Mouse (Mus musculus) brain, embryonic 14.5 days (tissue): Measurements from ENCODE around the gene Zscan5b. TPM values are rescaled to one million over a fixed set of nuclear protein-coding genes. Genes with fewer than 3 reads are reported as not detected.

ENCODE experiments used
- DNase-seq: peaks from one replicate; pipeline ENCODE4 v3.0.0-alpha.2; 2011; ENCODE audit warnings: low read depth
- CTCF ChIP-seq: fragments of 200-500 bp; IDR thresholded peaks from 2 replicates; pipeline ENCODE4 v1.5.1; 2012; ENCODE audit warnings: inconsistent platforms, mild to moderate bottlenecking, moderate library complexity, borderline replicate concordance; ENCODE audit not compliant: insufficient read depth, insufficient read length; ENCODE audit errors: extremely low read depth
- POLR2A ChIP-seq: fragments of 200-500 bp; IDR thresholded peaks from 2 replicates; pipeline ENCODE4 v1.6.1; 2012; ENCODE audit warnings: mild to moderate bottlenecking, inconsistent platforms, borderline replicate concordance; ENCODE audit not compliant: poor library complexity, insufficient read depth, insufficient read length, severe bottlenecking; ENCODE audit errors: extremely low read depth
- polyA plus RNA-seq: library from polyadenylated mRNA; depleted of rRNA; stranded (reverse); fragments of >200 nt; gene quantifications from 2 replicates; pipeline ENCODE4 v1.2.3, GENCODE M21; 2012; rRNA removed

Gene Zscan5b
- polyA plus RNA-seq, 1 experiment: not detected

DNA sequence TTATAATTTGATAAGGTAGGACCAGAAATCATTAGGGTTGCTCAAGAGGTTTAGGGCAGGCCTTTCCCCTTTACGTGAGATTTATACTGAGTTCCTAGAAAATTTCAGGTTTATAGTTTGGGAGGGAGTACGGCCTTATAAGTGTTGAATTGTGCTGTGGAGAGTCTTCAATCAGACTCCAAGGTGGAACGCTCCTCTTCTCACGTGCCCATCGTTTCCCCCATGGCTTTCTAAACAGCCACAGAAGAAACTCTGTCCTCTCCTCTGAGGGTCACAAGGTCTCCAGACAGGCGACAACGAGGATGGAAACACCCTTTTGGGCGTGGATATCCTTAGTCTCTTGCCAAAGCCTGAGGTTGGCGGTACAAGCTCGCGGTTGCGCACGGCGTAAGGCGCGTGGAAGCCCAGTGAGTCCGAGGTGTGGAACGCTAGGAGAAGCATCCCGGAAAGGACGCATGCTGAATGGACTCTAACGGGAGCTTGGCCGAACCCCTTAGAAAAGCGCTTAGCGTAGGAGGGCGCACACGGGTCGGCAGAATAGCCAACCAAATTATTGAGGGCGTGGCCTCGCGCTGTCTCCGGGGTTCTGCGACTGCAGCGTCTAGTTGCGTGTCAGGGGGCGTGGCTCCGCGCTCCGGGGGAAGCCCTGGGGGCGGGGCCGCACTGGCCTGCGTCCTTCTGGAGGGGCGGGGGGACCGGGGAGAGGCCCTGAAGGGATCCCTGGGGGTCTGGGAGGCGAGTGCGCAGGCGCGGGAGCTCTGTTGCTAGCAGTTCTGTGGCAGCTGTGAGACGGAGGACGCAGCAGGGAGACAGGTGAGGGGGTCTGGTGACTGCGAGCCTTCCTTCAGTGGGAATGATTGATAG is 64.0 kb downstream of the Zscan5b start, which contains the start of gene Zfp667:
Gene Zfp667, plus strand, starts transcription at position 738 of the 864 bp plus-strand sequence.
- peak; percentile 99 for DNase-seq
- no peak for TF ChIP-seq POLR2A
- no peak for TF ChIP-seq CTCF

DNA sequence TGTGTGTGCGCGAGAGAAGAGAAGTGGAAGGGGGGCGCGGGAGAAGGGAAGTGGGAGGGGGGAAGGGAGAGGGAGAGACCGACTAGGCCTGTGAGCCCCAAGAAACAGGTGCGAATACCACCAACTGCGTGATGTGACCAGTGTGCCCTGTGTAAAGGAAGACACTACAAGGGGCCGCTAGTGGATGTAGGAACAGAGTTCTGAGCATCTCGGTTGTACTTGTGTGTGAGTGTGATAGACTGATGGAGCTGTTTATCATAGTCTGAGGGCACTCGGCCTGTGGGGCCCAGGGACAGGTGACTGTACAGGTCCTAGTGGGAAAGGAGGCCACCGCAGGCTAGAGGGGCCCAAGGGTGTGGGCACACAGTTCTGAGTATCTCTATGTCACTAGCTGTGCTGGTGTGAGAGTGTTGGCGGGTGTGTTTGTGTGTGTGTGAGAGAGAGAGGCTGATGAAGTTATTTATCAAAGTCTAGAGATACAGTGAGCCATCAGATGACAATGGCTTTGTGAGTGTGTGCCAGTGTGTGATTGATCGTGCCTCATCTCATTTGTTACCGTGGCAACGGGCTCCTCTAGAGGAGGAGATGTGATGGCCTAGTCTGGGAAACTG is 64.9 kb downstream of the Zscan5b start:
- DNase-seq: peak; percentile 74
- no peak for TF ChIP-seq POLR2A
- no peak for TF ChIP-seq CTCF

Other genes starting within 250 kb of the Zscan5b start
- not detected in 2 replicates for gene Vmn1r65, start 211.3 kb upstream of the Zscan5b start, polyA plus RNA-seq
- gene Nlrp4c, start 177.1 kb upstream of the Zscan5b start, polyA plus RNA-seq: not detected in 2 replicates
- 47.4 and 54.0 TPM in 2 replicates for gene Zfp787, start 66.3 kb upstream of the Zscan5b start, polyA plus RNA-seq
- gene Zfp444, start 50.1 kb upstream of the Zscan5b start, polyA plus RNA-seq: 80.7 and 95.5 TPM in 2 replicates
- not detected in 2 replicates for gene Galp, start 25.2 kb upstream of the Zscan5b start, polyA plus RNA-seq
- gene Epp13, start 30.4 kb downstream of the Zscan5b start, polyA plus RNA-seq: 0.11 TPM in 1 of 2 replicates, not detected in the other
- gene Zfp667, start 64.3 kb downstream of the Zscan5b start, polyA plus RNA-seq: 5.9 and 7.6 TPM in 2 replicates
- gene Zfp583, start 109.0 kb downstream of the Zscan5b start, polyA plus RNA-seq: 9.5 and 9.9 TPM in 2 replicates
- gene Gm3854, start 121.5 kb downstream of the Zscan5b start, polyA plus RNA-seq: 2.5 and 4.2 TPM in 2 replicates
- 2.4 and 3.0 TPM in 2 replicates for gene Zfp78, start 141.0 kb downstream of the Zscan5b start, polyA plus RNA-seq
- 14.5 and 17.9 TPM in 2 replicates for gene Zfp28, start 161.0 kb downstream of the Zscan5b start, polyA plus RNA-seq
- 4.5 and 7.5 TPM in 2 replicates for gene Smim17, start 176.4 kb downstream of the Zscan5b start, polyA plus RNA-seq
- 0.37 and 0.44 TPM in 2 replicates for gene Gm20715, start 188.0 kb downstream of the Zscan5b start, polyA plus RNA-seq
- 0.63 and 0.98 TPM in 2 replicates for gene Olfr1344, start 216.4 kb downstream of the Zscan5b start, polyA plus RNA-seq
- gene Olfr1336, start 233.9 kb downstream of the Zscan5b start, polyA plus RNA-seq: not detected in 2 replicates
- not detected in 2 replicates for gene Olfr1346, start 244.8 kb downstream of the Zscan5b start, polyA plus RNA-seq